Mouse (Mus musculus) liver, embryonic 14 days (tissue): Measurements from ENCODE around the gene Shisal1. TPM values are rescaled to one million over a fixed set of nuclear protein-coding genes. Genes with fewer than 3 reads are reported as not detected.

Source experiments
- polyA plus RNA-seq: library from polyadenylated mRNA; depleted of rRNA; stranded (reverse); fragments of >200 nt; gene quantifications from 2 replicates; pipeline ENCODE4 v1.2.3, GENCODE M21; 2012; rRNA removed

The Shisal1 gene
- polyA plus RNA-seq, result 0.06 and 0.25 TPM in 2 replicates

GRCm38 (mm10) chr15:84446997-84447396 is at the start of gene Shisal1:
TSS of gene Shisal1 (minus strand) at chr15:84447097.

Other genes starting within 250 kb of the Shisal1 start
- 20.0 and 24.9 TPM in 2 replicates for gene Parvb, start 215.1 kb downstream of the Shisal1 start, polyA plus RNA-seq
- gene Parvg, start 123.1 kb downstream of the Shisal1 start, polyA plus RNA-seq, result 7.5 and 9.8 TPM in 2 replicates
- gene Rtl6, start 110.7 kb upstream of the Shisal1 start, polyA plus RNA-seq, result 0.40 and 0.53 TPM in 2 replicates
- gene Prr5, start 222.5 kb upstream of the Shisal1 start, polyA plus RNA-seq, result 4.7 and 5.1 TPM in 2 replicates